ENCODE assay signal across 11 mouse cellular contexts in genomic region chr1:52387062-52387461, GRCm38 (mm10).
DNase-seq lines count a peak whose midpoint lies in the region; ATAC-seq and TF ChIP-seq lines count a peak whose summit lies in the region.
"Had no signal": no experiment of that assay in that cellular context is flagged by ENCODE, and none has a peak within 500 bp of the region (broad histone marks: within the 10 kb centered on the region; RNA-seq: fewer than 3 reads in every experiment).

No protein-coding gene starts in this region.

- no peaks in the 10 kb centered on the region for H3K27me3 ChIP-seq in kidney, embryonic 15.5 days
- H3K27me3 ChIP-seq in lung, postnatal 0 days (replicated peaks; ENCODE audit: insufficient read depth, low read length), result no peaks in the 10 kb centered on the region
- H3K27me3 ChIP-seq in liver, postnatal 0 days (ENCODE audit: insufficient read depth, low read length), result no peaks in the 10 kb centered on the region
- H3K27me3 ChIP-seq: limb, embryonic 15.5 days; stomach, embryonic 15.5 days had no signal

- TF ChIP-seq EP300 in lung, postnatal 0 days (IDR thresholded peaks at IDR 0.05), result no peak
- no peak for TF ChIP-seq EP300 in liver, postnatal 0 days (IDR thresholded peaks at IDR 0.05; ENCODE audit: low read depth)

- H3K4me1 ChIP-seq in kidney, embryonic 15.5 days, result no peaks in the 10 kb centered on the region
- H3K4me1 ChIP-seq in lung, postnatal 0 days (ENCODE audit: insufficient read depth, low read depth, low read length), result no peaks in the 10 kb centered on the region
- H3K4me1 ChIP-seq in liver, postnatal 0 days (ENCODE audit: insufficient read depth), result peaks cover 5% of the 10 kb centered on the region; the same call in 1 of the 2 replicates
- H3K4me1 ChIP-seq: limb, embryonic 15.5 days; stomach, embryonic 15.5 days had no signal

- 77% methylated on average over 3 of the region's 3 CpGs for WGBS in kidney, embryonic 15.5 days
- WGBS in lung, postnatal 0 days, result 77% methylated on average over 3 of the region's 3 CpGs
- WGBS in liver, postnatal 0 days (ENCODE audit: insufficient replicate concordance), result 85% methylated on average over 3 of the region's 3 CpGs

- no peaks in the 10 kb centered on the region for H3K36me3 ChIP-seq in kidney, embryonic 15.5 days
- no peaks in the 10 kb centered on the region for H3K36me3 ChIP-seq in lung, postnatal 0 days (ENCODE audit: insufficient read depth, low read length)
- no peaks in the 10 kb centered on the region for H3K36me3 ChIP-seq in liver, postnatal 0 days (replicated peaks; ENCODE audit: insufficient read depth, low read length)
- H3K36me3 ChIP-seq: limb, embryonic 15.5 days; stomach, embryonic 15.5 days had no signal

- H3K4me2 ChIP-seq in kidney, embryonic 15.5 days, result no peak overlapping the region
- H3K4me2 ChIP-seq in lung, postnatal 0 days (replicated peaks; ENCODE audit: low read depth, low read length), result no peak overlapping the region
- H3K4me2 ChIP-seq in liver, postnatal 0 days (ENCODE audit: low read depth, low read length), result no peak overlapping the region
- H3K4me2 ChIP-seq: limb, embryonic 15.5 days; stomach, embryonic 15.5 days had no signal

- H3K9me3 ChIP-seq in kidney, embryonic 15.5 days (replicated peaks), result no peaks in the 10 kb centered on the region
- no peaks in the 10 kb centered on the region for H3K9me3 ChIP-seq in lung, postnatal 0 days (ENCODE audit: low read length)
- no peaks in the 10 kb centered on the region for H3K9me3 ChIP-seq in liver, postnatal 0 days (ENCODE audit: low read length)
- H3K9me3 ChIP-seq: limb, embryonic 15.5 days; stomach, embryonic 15.5 days had no signal

- H3K4me3 ChIP-seq in kidney, embryonic 15.5 days (replicated peaks), result no peak overlapping the region
- H3K4me3 ChIP-seq in lung, postnatal 0 days (ENCODE audit: low read depth, low read length), result no peak overlapping the region
- no peak overlapping the region for H3K4me3 ChIP-seq in liver, postnatal 0 days (ENCODE audit: low read depth, low read length)
- H3K4me3 ChIP-seq: limb, embryonic 15.5 days; stomach, embryonic 15.5 days had no signal

- H3K27ac ChIP-seq in kidney, embryonic 15.5 days, result no peak overlapping the region
- H3K27ac ChIP-seq in lung, postnatal 0 days (ENCODE audit: low read length), result no peak overlapping the region
- no peak overlapping the region for H3K27ac ChIP-seq in liver, postnatal 0 days (ENCODE audit: low read depth)
- H3K27ac ChIP-seq: limb, embryonic 15.5 days; stomach, embryonic 15.5 days had no signal

- ATAC-seq in kidney, embryonic 15.5 days (replicated peaks; ENCODE audit: low FRiP score), result 0 out of 2 replicates have a peak, but pooled peaks have one; percentile 22
- ATAC-seq in lung, postnatal 0 days, result no peak
- ATAC-seq in liver, postnatal 0 days, result peak; percentile 69

- no peak overlapping the region for H3K9ac ChIP-seq in kidney, embryonic 15.5 days
- H3K9ac ChIP-seq in lung, postnatal 0 days (replicated peaks; ENCODE audit: low read depth), result no peak overlapping the region
- H3K9ac ChIP-seq in liver, postnatal 0 days (replicated peaks), result no peak overlapping the region
- H3K9ac ChIP-seq: limb, embryonic 15.5 days; stomach, embryonic 15.5 days had no signal

- TF ChIP-seq CTCF in lung, postnatal 0 days (IDR thresholded peaks at IDR 0.05), result peak; percentile 32; the same call in 1 of the 2 replicates
- peak; percentile 67 for TF ChIP-seq CTCF in liver, postnatal 0 days (IDR thresholded peaks at IDR 0.05; ENCODE audit: low read depth)

- peak; percentile 9 for DNase-seq in adrenal gland, postnatal 14 days
- no peak for DNase-seq in adrenal gland, adult 2 months
- DNase-seq in kidney, adult 11 months, result no peak
- no peak for DNase-seq in lung, postnatal 0 days (ENCODE audit: low spot score)
- DNase-seq in lung, postnatal 4 days, result no peak
- DNase-seq in liver, postnatal 0 days, result no peak
- no peak for DNase-seq in embryo, embryonic 9.5 days (ENCODE audit: extremely low spot score)
- DNase-seq: heart, postnatal 14 days had no signal
